In genomic region chr11:19012001-19012400, GRCm38 (mm10) we compare ENCODE assay signal across 10 mouse cellular contexts. TPM values are rescaled to one million over a fixed set of nuclear protein-coding genes. Genes with fewer than 3 reads are reported as not detected.
DNase-seq lines count a peak whose midpoint lies in the region; ATAC-seq lines count a peak whose summit lies in the region.
"Had no signal": no experiment of that assay in that cellular context is flagged by ENCODE, and none has a peak within 500 bp of the region (broad histone marks: within the 10 kb centered on the region; RNA-seq: fewer than 3 reads in every experiment).

No protein-coding gene starts in this region.

- DNase-seq in cerebellum, postnatal 25 days, result peak; percentile 36 to 45
- no peak for DNase-seq in cerebellum, adult 18-20 months
- no peak for DNase-seq in urinary bladder, postnatal 36 days (ENCODE audit: low spot score in 2 of 2)
- DNase-seq: kidney, postnatal 36 days had no signal

- peaks cover 90% of the 10 kb centered on the region for H3K36me3 ChIP-seq in megakaryocyte, embryonic 14.5 days (replicated peaks; ENCODE audit: low read length)
- H3K36me3 ChIP-seq in intestine, embryonic 16.5 days (ENCODE audit: control insufficient read depth, insufficient read depth, low read length), result peaks cover 3% of the 10 kb centered on the region; the same call in 1 of the 2 replicates
- H3K36me3 ChIP-seq in stomach, embryonic 16.5 days (ENCODE audit: control insufficient read depth, insufficient read depth, low read length), result 0 out of 2 replicates have a peak, but pooled peaks cover 8% of the 10 kb centered on the region
- H3K36me3 ChIP-seq in forebrain, embryonic 16.5 days (ENCODE audit: control insufficient read depth, insufficient read depth), result no peaks in the 10 kb centered on the region

- peak overlapping the region; percentile 90 for H3K27ac ChIP-seq in intestine, embryonic 16.5 days (ENCODE audit: low read length)
- H3K27ac ChIP-seq in stomach, embryonic 16.5 days (ENCODE audit: low read length), result peak overlapping the region; percentile 95
- H3K27ac ChIP-seq in forebrain, embryonic 16.5 days (ENCODE audit: low read length), result no peak overlapping the region

- H3K27me3 ChIP-seq in megakaryocyte, embryonic 14.5 days (replicated peaks), result no peaks in the 10 kb centered on the region
- H3K27me3 ChIP-seq in intestine, embryonic 16.5 days (replicated peaks; ENCODE audit: control insufficient read depth, insufficient read depth, low read length), result no peaks in the 10 kb centered on the region
- no peaks in the 10 kb centered on the region for H3K27me3 ChIP-seq in stomach, embryonic 16.5 days (ENCODE audit: control insufficient read depth, insufficient read depth, low read length)
- H3K27me3 ChIP-seq in forebrain, embryonic 16.5 days (replicated peaks; ENCODE audit: control insufficient read depth, insufficient read depth, low read length), result peaks cover 26% of the 10 kb centered on the region

- peaks cover 61% of the 10 kb centered on the region for H3K4me1 ChIP-seq in megakaryocyte, embryonic 14.5 days
- H3K4me1 ChIP-seq in intestine, embryonic 16.5 days (ENCODE audit: control insufficient read depth, insufficient read depth, low read length), result 0 out of 2 replicates have a peak, but pooled peaks cover 5% of the 10 kb centered on the region
- H3K4me1 ChIP-seq in stomach, embryonic 16.5 days (ENCODE audit: control insufficient read depth, insufficient read depth, low read length), result peaks cover 22% of the 10 kb centered on the region
- peaks cover 22% of the 10 kb centered on the region for H3K4me1 ChIP-seq in forebrain, embryonic 16.5 days (replicated peaks; ENCODE audit: control insufficient read depth, insufficient read depth, low read length)

- no peaks in the 10 kb centered on the region for H3K9me3 ChIP-seq in megakaryocyte, embryonic 14.5 days
- H3K9me3 ChIP-seq in intestine, embryonic 16.5 days (ENCODE audit: control insufficient read depth, low read length), result no peaks in the 10 kb centered on the region
- no peaks in the 10 kb centered on the region for H3K9me3 ChIP-seq in stomach, embryonic 16.5 days (replicated peaks; ENCODE audit: control insufficient read depth, low read length)
- no peaks in the 10 kb centered on the region for H3K9me3 ChIP-seq in forebrain, embryonic 16.5 days (ENCODE audit: control insufficient read depth, low read length)

- no peak for ATAC-seq in megakaryocyte, adult 5-6 weeks (ENCODE audit: poor library complexity, severe bottlenecking)
- ATAC-seq in intestine, embryonic 16.5 days, result no peak
- no peak for ATAC-seq in stomach, embryonic 16.5 days (ENCODE audit: insufficient read depth, low FRiP score)
- no peak for ATAC-seq in forebrain, embryonic 16.5 days
- ATAC-seq: CD4-positive, CD25-positive, alpha-beta regulatory T cell, adult 4 months had no signal

- H3K4me3 ChIP-seq in megakaryocyte, embryonic 14.5 days (replicated peaks), result peak overlapping the region; percentile 93
- H3K4me3 ChIP-seq in intestine, embryonic 16.5 days (ENCODE audit: low read length), result peak overlapping the region; percentile 62
- peak overlapping the region; percentile 88 for H3K4me3 ChIP-seq in stomach, embryonic 16.5 days (replicated peaks; ENCODE audit: low read length)
- no peak overlapping the region for H3K4me3 ChIP-seq in forebrain, embryonic 16.5 days (replicated peaks; ENCODE audit: low read length)

- WGBS in intestine, embryonic 16.5 days, result 29% methylated on average over 2 of the region's 2 CpGs
- WGBS in stomach, embryonic 16.5 days, result 27% methylated on average over 2 of the region's 2 CpGs
- 45% methylated on average over 2 of the region's 2 CpGs for WGBS in forebrain, embryonic 16.5 days

- peak overlapping the region; percentile 59; the same call in 1 of the 2 replicates for H3K9ac ChIP-seq in intestine, embryonic 16.5 days (ENCODE audit: low read depth, low read length)
- peak overlapping the region; percentile 93 for H3K9ac ChIP-seq in stomach, embryonic 16.5 days (ENCODE audit: low read length)
- H3K9ac ChIP-seq in forebrain, embryonic 16.5 days (replicated peaks; ENCODE audit: low read depth, low read length), result no peak overlapping the region

- peak overlapping the region; percentile 83 for H3K4me2 ChIP-seq in intestine, embryonic 16.5 days (ENCODE audit: low read depth, low read length)
- peak overlapping the region; percentile 85 for H3K4me2 ChIP-seq in stomach, embryonic 16.5 days (ENCODE audit: low read depth, low read length)
- H3K4me2 ChIP-seq in forebrain, embryonic 16.5 days (ENCODE audit: low read length), result no peak overlapping the region

RNA-seq across cellular contexts. Expression of gene Meis1, which starts 6.8 kb away (rescaled TPM):
- 121 and 264 TPM in 2 replicates for polyA plus RNA-seq in megakaryocyte, embryonic 14.5 days (2012; ENCODE audit: insufficient read depth, low replicate concordance)
- total RNA-seq in megakaryocyte, adult 5-6 weeks (2015), result 3.3 and 4.2 TPM in 2 replicates
- 5.9 and 6.0 TPM in 2 replicates for total RNA-seq in megakaryocyte, adult 5-6 weeks (2017)
- polyA plus RNA-seq in intestine, embryonic 16.5 days (2015; fragmentation: Nextera tagmentation; extraction: Ambion mirVana), result 76.1 and 84.7 TPM in 2 replicates
- 143 and 153 TPM in 2 replicates for polyA plus RNA-seq in stomach, embryonic 16.5 days (2015; fragmentation: Nextera tagmentation; extraction: Ambion mirVana)
- polyA plus RNA-seq in forebrain, embryonic 16.5 days (2015; fragmentation: Nextera tagmentation; extraction: Ambion mirVana), result 28.5 and 41.4 TPM in 2 replicates

Comparison
In these comparisons a context has a peak if more than half of its experiments do, and no peak if none do; other contexts are left out.
1. DNase-seq: peak in cerebellum, postnatal 25 days (2 of 2); none in cerebellum, adult 18-20 months (0 of 2) and urinary bladder, postnatal 36 days (0 of 2).